Mouse (Mus musculus): ENCODE measurements around the gene Gm20388. TPM values are rescaled to one million over a fixed set of nuclear protein-coding genes. Genes with fewer than 3 reads are reported as not detected.
A peak's percentile ranks its signal among the peaks of the same experiment; 100 is the strongest.

Gm20388 gene
- polyA plus RNA-seq, 1 experiment: 59.3 TPM

DNA sequence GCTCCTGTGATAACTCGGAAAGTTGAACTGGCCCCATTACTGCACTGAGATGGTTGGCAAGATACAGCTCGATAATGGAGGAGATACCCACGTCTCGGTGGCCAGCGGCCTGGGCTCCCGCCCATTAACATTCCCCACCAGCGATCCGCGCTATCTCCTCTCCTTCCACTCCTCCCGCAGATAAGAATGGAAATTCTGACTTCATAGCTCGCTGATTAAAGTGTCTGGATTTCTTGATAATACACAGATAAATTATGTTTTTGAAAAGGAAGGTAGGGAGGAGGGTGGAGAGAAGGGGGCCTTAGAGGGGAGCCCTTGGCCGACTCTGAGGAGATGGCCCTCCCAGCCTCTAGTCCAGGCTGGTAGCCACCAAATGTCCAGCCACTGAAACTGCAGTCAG is 2380.4 kb downstream of the Gm20388 start:
- no peak for TF ChIP-seq CTCF (IDR thresholded peaks at IDR 0.05; ENCODE audit: borderline replicate concordance, extremely low read depth, insufficient read depth, insufficient read length)
- no peak for TF ChIP-seq POLR2A (IDR thresholded peaks at IDR 0.05; ENCODE audit: borderline replicate concordance, extremely low read depth, insufficient read depth, insufficient read length, poor library complexity, severe bottlenecking)
- no peak for DNase-seq (ENCODE audit: low read depth)

DNA sequence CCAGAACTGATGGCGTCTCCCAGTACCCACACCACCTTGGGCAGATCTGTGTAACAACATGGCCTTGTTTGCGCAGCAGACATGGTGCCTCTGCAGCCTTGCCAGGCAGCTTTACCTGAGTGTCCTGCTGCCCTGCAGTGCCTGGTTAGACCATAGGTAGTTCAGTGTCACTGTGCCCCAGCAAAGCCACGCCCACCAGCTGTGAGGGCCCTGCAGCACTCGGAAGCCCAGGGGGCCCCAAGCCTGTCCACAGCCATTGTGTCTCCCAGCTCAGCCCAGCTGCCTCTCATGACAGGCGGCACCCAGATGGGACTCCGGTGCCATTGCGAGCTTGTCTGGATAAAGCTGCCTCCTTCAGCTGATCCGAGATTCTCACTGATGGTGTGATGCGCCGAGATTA is 2380.9 kb downstream of the Gm20388 start:
- no peak for DNase-seq (ENCODE audit: low read depth)
- TF ChIP-seq POLR2A (IDR thresholded peaks at IDR 0.05; ENCODE audit: borderline replicate concordance, extremely low read depth, insufficient read depth, insufficient read length, poor library complexity, severe bottlenecking) (no peak), CTCF (IDR thresholded peaks at IDR 0.05; ENCODE audit: borderline replicate concordance, extremely low read depth, insufficient read depth, insufficient read length) (no peak)

DNA sequence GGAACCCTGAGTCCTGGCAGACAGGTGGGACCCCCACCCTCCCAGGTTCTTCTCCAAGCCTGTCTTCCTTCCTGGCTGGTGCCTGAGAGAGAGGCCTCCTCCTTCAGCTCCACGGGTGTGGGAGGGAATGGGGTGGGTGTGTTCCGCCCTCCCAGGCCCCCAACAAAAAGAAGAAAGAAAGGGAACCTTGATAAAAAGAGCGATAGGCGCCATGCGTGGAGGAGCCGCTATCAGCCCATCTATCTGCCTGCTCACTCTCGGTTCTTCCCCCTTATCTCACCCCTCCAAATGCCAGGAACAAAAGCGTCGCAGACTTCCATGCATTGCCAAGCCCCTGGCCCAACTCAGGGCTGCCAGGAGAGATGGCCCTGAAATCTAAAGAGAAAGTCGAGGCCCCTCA is 2382.8 kb downstream of the Gm20388 start:
- no peak for TF ChIP-seq CTCF (IDR thresholded peaks at IDR 0.05; ENCODE audit: borderline replicate concordance, extremely low read depth, insufficient read depth, insufficient read length)
- TF ChIP-seq POLR2A (IDR thresholded peaks at IDR 0.05; ENCODE audit: borderline replicate concordance, extremely low read depth, insufficient read depth, insufficient read length, poor library complexity, severe bottlenecking): no peak
- no peak for DNase-seq (ENCODE audit: low read depth)

DNA sequence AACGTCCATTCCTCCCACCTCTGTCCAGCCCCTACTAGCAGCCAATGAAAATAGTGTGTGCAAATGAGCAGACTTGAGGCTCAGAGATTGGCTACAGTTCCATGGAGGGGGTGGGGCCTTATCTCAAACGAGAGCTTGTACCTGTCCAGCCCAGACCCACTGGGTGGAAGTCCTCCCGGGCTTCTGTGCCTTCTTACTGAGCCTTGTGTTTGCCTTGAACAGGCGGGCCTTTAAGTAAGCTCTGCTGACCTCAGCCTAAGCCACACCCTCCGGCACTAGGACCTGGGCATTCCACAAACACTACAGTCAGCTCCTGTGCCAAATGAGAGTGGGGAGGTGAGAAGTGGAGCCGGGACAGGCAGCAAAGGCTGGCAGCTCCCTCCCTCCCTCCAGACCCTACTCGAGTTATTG is 2383.6 kb downstream of the Gm20388 start:
- no peak for TF ChIP-seq POLR2A (IDR thresholded peaks at IDR 0.05; ENCODE audit: borderline replicate concordance, extremely low read depth, insufficient read depth, insufficient read length, poor library complexity, severe bottlenecking)
- no peak for TF ChIP-seq CTCF (IDR thresholded peaks at IDR 0.05; ENCODE audit: borderline replicate concordance, extremely low read depth, insufficient read depth, insufficient read length)
- DNase-seq (ENCODE audit: low read depth): peak; percentile 76

DNA sequence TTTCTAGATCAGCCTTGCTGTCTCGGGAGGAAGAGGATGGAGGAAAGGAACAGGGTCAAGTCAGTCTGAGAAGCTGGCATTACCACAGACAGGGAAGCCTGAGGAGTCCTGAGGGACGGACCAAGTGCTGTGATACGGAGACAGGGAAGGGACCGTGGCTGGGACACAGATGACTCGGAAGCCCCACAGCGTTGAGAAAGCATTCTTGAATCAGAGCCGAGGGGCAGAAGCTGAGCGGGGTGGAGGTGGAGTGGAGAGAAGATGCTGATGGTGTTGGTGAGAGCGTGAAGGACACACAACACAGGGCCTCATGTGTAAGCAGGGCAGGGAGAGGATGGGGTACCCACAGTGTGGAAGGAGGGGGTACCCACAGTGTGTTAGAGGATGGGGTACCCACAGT is 2384.7 kb downstream of the Gm20388 start:
- no peak for TF ChIP-seq CTCF (IDR thresholded peaks at IDR 0.05; ENCODE audit: borderline replicate concordance, extremely low read depth, insufficient read depth, insufficient read length)
- TF ChIP-seq POLR2A (IDR thresholded peaks at IDR 0.05; ENCODE audit: borderline replicate concordance, extremely low read depth, insufficient read depth, insufficient read length, poor library complexity, severe bottlenecking): no peak
- no peak for DNase-seq (ENCODE audit: low read depth)

DNA sequence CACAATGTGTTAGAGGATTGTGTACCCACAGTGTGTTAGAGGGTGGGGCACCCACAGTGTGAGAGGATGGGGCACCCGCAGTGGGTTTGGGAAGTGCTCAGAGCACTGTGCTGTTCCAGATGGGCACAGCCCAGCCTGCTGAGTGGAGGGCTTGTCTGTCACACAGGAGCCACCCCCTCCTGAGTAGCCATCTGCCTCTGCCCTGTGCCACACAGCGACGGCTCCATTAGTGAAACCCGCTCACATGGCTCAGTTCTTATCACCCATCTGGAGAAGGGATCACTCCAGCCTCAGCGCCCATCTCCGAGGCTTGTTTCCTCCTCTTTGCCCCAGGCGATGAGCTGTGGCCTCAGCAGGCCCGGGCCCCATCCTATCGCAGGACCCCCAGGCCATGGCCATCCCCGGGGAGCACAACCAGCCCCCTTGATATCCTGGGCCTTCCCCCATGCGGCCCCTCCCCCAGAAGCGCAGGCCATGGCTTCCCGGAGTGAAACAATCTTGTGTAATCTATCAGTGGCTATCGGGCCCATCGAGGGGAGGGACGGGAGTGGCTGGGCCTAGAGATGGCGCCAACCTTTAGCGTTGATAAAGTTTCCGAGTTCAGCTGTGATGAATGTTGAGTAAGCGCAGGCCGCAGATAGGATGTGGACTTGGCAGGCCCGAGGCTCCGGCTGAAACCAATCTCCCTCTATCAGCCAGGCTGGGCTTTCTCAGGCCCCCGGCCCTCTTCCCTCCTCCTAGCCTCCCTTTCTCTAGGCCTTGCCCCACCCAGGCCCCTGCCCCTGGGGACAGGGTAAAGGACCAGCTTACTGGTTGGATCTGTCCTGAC is 2385.7 kb downstream of the Gm20388 start:
- peak; percentile 78 for DNase-seq (ENCODE audit: low read depth)
- TF ChIP-seq POLR2A (IDR thresholded peaks at IDR 0.05; ENCODE audit: borderline replicate concordance, extremely low read depth, insufficient read depth, insufficient read length, poor library complexity, severe bottlenecking) (no peak), CTCF (IDR thresholded peaks at IDR 0.05; ENCODE audit: borderline replicate concordance, extremely low read depth, insufficient read depth, insufficient read length) (no peak)

DNA sequence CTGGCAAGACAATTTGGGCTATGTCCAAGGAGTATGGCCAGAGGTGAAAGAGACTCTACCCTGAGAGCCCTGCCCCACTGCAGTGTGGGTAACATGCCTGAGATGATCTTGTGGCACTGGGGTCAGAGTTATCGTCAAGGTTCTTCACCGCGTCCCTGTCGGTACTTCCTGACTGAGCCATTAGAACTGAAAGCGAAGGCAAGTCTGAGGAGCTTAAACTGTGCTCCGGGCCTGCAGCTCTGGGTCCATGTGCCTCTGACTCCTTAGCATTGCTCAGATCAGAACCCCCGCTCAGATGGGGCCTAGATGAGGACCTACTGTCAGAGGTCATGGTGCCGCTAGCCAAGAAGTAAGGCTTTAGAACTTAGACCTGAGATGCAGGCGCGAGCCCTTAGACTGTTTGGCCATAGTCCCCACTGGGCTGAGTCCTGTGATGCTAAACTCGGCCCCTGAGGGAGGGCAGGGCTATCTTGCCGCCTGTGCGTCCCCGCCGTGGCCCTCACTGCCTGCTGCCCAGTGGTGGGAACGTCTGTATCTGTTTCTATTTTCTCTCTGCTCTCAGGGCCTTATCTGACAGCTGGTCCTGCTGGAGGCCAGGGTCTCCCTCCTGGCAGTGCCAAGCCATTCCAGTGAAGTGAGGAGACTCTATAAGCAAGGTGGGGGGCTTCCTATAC is 2389.1 kb downstream of the Gm20388 start:
- no peak for DNase-seq (ENCODE audit: low read depth)
- TF ChIP-seq POLR2A (IDR thresholded peaks at IDR 0.05; ENCODE audit: borderline replicate concordance, extremely low read depth, insufficient read depth, insufficient read length, poor library complexity, severe bottlenecking) (no peak), CTCF (IDR thresholded peaks at IDR 0.05; ENCODE audit: borderline replicate concordance, extremely low read depth, insufficient read depth, insufficient read length) (no peak)

DNA sequence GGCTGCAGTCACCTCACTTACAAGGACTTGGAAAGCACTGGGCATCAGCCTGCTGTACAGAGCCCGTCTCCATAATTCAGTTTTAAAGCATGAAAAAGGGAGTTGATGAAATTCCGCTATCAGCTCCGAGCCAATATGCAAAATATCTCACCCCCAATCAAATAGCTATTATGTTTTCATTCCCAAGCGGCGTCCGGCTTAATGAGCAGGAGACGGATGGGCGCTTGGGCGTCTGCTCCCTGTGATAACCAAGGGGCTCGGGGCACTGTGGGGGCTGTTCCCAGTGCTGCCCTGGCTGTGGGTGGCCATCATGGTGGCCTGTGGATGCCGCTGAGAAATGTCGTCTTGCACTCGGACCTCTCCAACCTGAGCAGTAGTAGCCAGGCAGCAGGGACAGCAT is 2390.4 kb downstream of the Gm20388 start:
- TF ChIP-seq POLR2A (IDR thresholded peaks at IDR 0.05; ENCODE audit: borderline replicate concordance, extremely low read depth, insufficient read depth, insufficient read length, poor library complexity, severe bottlenecking) (no peak), CTCF (IDR thresholded peaks at IDR 0.05; ENCODE audit: borderline replicate concordance, extremely low read depth, insufficient read depth, insufficient read length) (no peak)
- peak; percentile 63 for DNase-seq (ENCODE audit: low read depth)

DNA sequence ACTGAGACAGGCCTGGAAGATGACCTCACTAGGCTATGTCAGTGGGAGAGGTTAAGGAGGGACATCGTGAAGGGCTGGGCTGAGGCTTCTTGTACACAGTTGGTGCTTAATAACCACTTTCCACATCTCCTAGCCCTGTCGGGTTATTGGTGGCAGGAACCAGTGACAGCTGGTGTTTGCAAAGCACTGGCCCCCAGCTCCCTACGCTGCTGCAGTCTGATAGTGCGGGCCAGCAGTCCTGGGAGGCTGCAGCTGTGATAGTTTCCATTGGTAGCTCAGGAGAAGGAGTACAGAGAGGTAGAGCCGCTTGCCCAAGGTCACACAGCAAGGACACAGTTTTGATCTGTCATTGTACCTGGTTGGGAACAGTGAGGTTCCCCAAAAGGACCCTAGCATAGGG is 2391.2 kb downstream of the Gm20388 start:
- no peak for DNase-seq (ENCODE audit: low read depth)
- TF ChIP-seq CTCF (IDR thresholded peaks at IDR 0.05; ENCODE audit: borderline replicate concordance, extremely low read depth, insufficient read depth, insufficient read length) (no peak), POLR2A (IDR thresholded peaks at IDR 0.05; ENCODE audit: borderline replicate concordance, extremely low read depth, insufficient read depth, insufficient read length, poor library complexity, severe bottlenecking) (no peak)

DNA sequence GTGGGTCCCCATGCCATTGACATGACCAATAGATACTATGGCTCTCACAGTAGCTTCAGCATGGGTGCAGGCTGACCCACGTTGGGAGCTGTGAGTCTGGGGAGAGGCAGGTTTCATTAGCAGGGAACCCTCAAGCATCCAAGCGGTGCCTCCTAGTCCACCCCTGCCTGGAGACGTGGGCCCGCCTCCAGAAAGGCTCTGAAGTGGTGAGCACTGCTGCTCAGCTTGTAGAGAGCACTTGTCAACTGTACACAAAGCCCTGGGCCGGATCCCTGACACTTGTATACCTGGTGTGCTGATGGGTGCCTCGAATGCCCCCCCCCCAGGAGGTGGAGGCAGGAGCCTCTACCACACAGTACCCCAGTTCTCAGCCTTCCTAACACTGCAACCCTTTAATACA is 2392.8 kb downstream of the Gm20388 start:
- DNase-seq (ENCODE audit: low read depth): no peak
- TF ChIP-seq CTCF (IDR thresholded peaks at IDR 0.05; ENCODE audit: borderline replicate concordance, extremely low read depth, insufficient read depth, insufficient read length) (no peak), POLR2A (IDR thresholded peaks at IDR 0.05; ENCODE audit: borderline replicate concordance, extremely low read depth, insufficient read depth, insufficient read length, poor library complexity, severe bottlenecking) (no peak)

DNA sequence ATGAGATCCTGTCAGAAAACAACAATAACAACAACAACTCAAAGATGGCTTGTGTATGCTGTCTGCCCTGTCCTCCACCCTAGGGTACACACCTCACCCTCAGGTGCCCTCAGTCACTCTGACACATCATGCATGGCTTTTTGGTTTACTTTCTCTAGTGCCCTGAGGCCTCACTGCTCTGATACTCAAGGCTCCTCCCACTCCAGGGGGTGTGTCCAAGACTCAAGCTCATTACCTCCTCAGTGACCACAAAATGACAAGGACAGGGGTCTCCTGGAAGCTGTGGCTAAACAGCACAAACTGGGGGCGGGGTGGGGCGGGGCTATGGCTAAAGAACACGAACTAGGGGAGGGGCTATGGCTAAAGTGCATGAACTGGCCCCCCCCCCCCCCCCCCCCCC is 2393.4 kb downstream of the Gm20388 start:
- DNase-seq (ENCODE audit: low read depth): no peak
- TF ChIP-seq POLR2A (IDR thresholded peaks at IDR 0.05; ENCODE audit: borderline replicate concordance, extremely low read depth, insufficient read depth, insufficient read length, poor library complexity, severe bottlenecking) (no peak), CTCF (IDR thresholded peaks at IDR 0.05; ENCODE audit: borderline replicate concordance, extremely low read depth, insufficient read depth, insufficient read length) (no peak)

All from brain, embryonic 14.5 days (tissue).